Mouse (Mus musculus): Measurements from ENCODE around the gene Gjb1.

DNA sequence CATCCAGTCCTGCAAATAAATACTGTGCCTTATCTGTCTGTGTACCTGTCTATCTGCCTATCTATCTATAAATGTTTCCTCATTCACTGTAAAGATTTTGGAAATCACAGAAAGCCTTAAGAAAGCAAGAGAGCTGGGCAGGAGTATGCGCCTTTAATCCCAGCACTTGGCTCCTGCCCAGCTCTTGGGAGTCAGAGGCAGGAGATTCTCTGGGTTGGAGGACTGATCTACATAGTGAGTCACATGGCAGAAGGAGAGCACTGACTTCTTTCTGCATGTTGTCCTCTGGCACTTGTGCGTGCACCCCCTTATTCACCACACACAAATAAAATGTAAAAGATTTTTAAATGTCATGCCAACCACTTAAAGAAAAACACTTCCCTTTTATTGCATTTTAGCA lies 47.3 kb downstream of the Gjb1 start:
- TF ChIP-seq CTCF (IDR thresholded peaks at IDR 0.05; ENCODE audit: control insufficient read depth, insufficient read depth, insufficient read length), result no peak
- TF ChIP-seq USF1 (IDR thresholded peaks at IDR 0.05; ENCODE audit: low read depth), result no peak
- no peak for TF ChIP-seq MYOG (IDR thresholded peaks at IDR 0.05; ENCODE audit: control insufficient read depth, extremely low read depth, insufficient read length)

All from C2C12 (cell line).